8 mouse cellular contexts compared by ENCODE assay signal in genomic region chr4:53227771-53228170, GRCm38 (mm10).
A peak's percentile ranks its signal among the peaks of the same experiment; 100 is the strongest.
DNase-seq lines count a peak whose midpoint lies in the region; ATAC-seq and TF ChIP-seq lines count a peak whose summit lies in the region.

No protein-coding gene starts in this region.

- no peaks in the 10 kb centered on the region for H3K36me3 ChIP-seq in forebrain, embryonic 14.5 days (ENCODE audit: control insufficient read depth, insufficient read depth, low read length)
- no peaks in the 10 kb centered on the region for H3K36me3 ChIP-seq in forebrain, embryonic 10.5 days (replicated peaks)
- no peaks in the 10 kb centered on the region for H3K36me3 ChIP-seq in liver, postnatal 0 days (replicated peaks; ENCODE audit: insufficient read depth, low read length)

- DNase-seq in forebrain, embryonic 14.5 days (ENCODE audit: low spot score), result peak; percentile 44
- DNase-seq in forebrain, embryonic 10.5 days (ENCODE audit: extremely low spot score, low spot score), result no peak
- DNase-seq in urinary bladder, postnatal 36 days (ENCODE audit: low spot score in 2 of 2), result peak; percentile 49 to 77
- no peak for DNase-seq in urinary bladder, adult 2 months (ENCODE audit: low spot score)
- peak; percentile 68 for DNase-seq in liver, postnatal 0 days
- no peak for DNase-seq in left cerebral cortex, adult 8-10 months (ENCODE audit: low spot score in 2 of 2)
- DNase-seq in ovary, postnatal 14 days (ENCODE audit: low spot score), result no peak
- no peak for DNase-seq in ovary, postnatal 36 days (ENCODE audit: low spot score)

- no peak overlapping the region for H3K4me3 ChIP-seq in forebrain, embryonic 14.5 days (ENCODE audit: low read depth, low read length)
- H3K4me3 ChIP-seq in forebrain, embryonic 10.5 days, result no peak overlapping the region
- no peak overlapping the region for H3K4me3 ChIP-seq in liver, postnatal 0 days (ENCODE audit: low read depth, low read length)

- H3K9ac ChIP-seq in forebrain, embryonic 14.5 days (ENCODE audit: low read length), result no peak overlapping the region
- no peak overlapping the region for H3K9ac ChIP-seq in liver, postnatal 0 days (replicated peaks)

- no peak for TF ChIP-seq CTCF in liver, postnatal 0 days (IDR thresholded peaks at IDR 0.05; ENCODE audit: low read depth)

- no peak overlapping the region for H3K4me2 ChIP-seq in forebrain, embryonic 14.5 days (ENCODE audit: low read length)
- H3K4me2 ChIP-seq in liver, postnatal 0 days (ENCODE audit: low read depth, low read length), result no peak overlapping the region

- H3K27ac ChIP-seq in forebrain, embryonic 14.5 days (ENCODE audit: low read depth, low read length), result no peak overlapping the region
- H3K27ac ChIP-seq in forebrain, embryonic 10.5 days, result no peak overlapping the region
- no peak overlapping the region for H3K27ac ChIP-seq in liver, postnatal 0 days (ENCODE audit: low read depth)

- H3K4me1 ChIP-seq in forebrain, embryonic 14.5 days (ENCODE audit: control insufficient read depth, insufficient read depth, low read length), result peaks cover 4% of the 10 kb centered on the region; the same call in 1 of the 2 replicates
- peaks cover 21% of the 10 kb centered on the region for H3K4me1 ChIP-seq in forebrain, embryonic 10.5 days
- H3K4me1 ChIP-seq in liver, postnatal 0 days (ENCODE audit: insufficient read depth), result 0 out of 2 replicates have a peak, but pooled peaks cover 3% of the 10 kb centered on the region

- H3K27me3 ChIP-seq in forebrain, embryonic 14.5 days (replicated peaks; ENCODE audit: control insufficient read depth, insufficient read depth, low read length), result no peaks in the 10 kb centered on the region
- no peaks in the 10 kb centered on the region for H3K27me3 ChIP-seq in forebrain, embryonic 10.5 days (ENCODE audit: poor library complexity, severe bottlenecking)
- H3K27me3 ChIP-seq in liver, postnatal 0 days (ENCODE audit: insufficient read depth, low read length), result no peaks in the 10 kb centered on the region

- TF ChIP-seq EP300 in liver, postnatal 0 days (IDR thresholded peaks at IDR 0.05; ENCODE audit: low read depth), result peak; percentile 35; the same call in 1 of the 2 replicates

- 11% methylated on average over 8 of the region's 8 CpGs for WGBS in forebrain, embryonic 14.5 days
- WGBS in forebrain, embryonic 10.5 days, result 27% methylated on average over 8 of the region's 8 CpGs
- WGBS in liver, postnatal 0 days (ENCODE audit: insufficient replicate concordance), result 20% methylated on average over 8 of the region's 8 CpGs

- no peaks in the 10 kb centered on the region for H3K9me3 ChIP-seq in forebrain, embryonic 14.5 days (replicated peaks; ENCODE audit: control insufficient read depth, low read length)
- H3K9me3 ChIP-seq in forebrain, embryonic 10.5 days, result no peaks in the 10 kb centered on the region
- no peaks in the 10 kb centered on the region for H3K9me3 ChIP-seq in liver, postnatal 0 days (ENCODE audit: low read length)

- 0 out of 2 replicates have a peak, but pooled peaks have one; percentile 34 for ATAC-seq in forebrain, embryonic 14.5 days
- ATAC-seq in liver, postnatal 0 days, result peak; percentile 84

Comparison
In these comparisons a context has a peak if more than half of its experiments do, and no peak if none do; other contexts are left out.
1. DNase-seq: peak in forebrain, embryonic 14.5 days (single experiment), urinary bladder, postnatal 36 days (2 of 2) and liver, postnatal 0 days (single experiment); none in forebrain, embryonic 10.5 days (single experiment), urinary bladder, adult 2 months (single experiment), left cerebral cortex, adult 8-10 months (0 of 2), ovary, postnatal 14 days (single experiment) and ovary, postnatal 36 days (single experiment).